Comparison of ENCODE assay signal across 16 mouse cellular contexts in the genomic region with DNA sequence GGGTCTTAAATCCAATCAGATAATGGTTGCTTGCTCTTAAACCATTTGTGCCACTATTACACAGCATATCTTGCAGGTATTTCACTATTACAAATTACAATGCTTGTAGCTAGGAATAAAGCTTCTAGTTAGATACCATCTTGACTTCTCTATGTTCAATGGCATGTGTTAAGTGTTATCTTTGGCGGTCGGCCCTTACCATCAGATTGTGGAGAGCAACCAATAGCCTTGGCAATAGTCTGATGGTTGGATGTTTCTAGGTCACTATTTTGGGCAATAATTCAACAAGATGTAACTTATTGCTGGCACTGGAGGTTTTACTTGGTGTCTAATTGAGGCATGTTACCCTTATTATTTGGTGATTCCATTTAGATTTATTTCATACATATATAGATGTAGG. TPM values are rescaled to one million over a fixed set of nuclear protein-coding genes. Genes with fewer than 3 reads are reported as not detected.
A peak's percentile ranks its signal among the peaks of the same experiment; 100 is the strongest.
DNase-seq lines count a peak whose midpoint lies in the region; TF ChIP-seq lines count a peak whose summit lies in the region.
"Had no signal": no experiment of that assay in that cellular context is flagged by ENCODE, and none has a peak within 500 bp of the region (broad histone marks: within the 10 kb centered on the region; RNA-seq: fewer than 3 reads in every experiment).

No protein-coding gene starts in this region.

- H3K27me3 ChIP-seq in kidney, adult 2 months (replicated peaks; ENCODE audit: control insufficient read depth, insufficient read depth, low read length), result no peaks in the 10 kb centered on the region
- H3K27me3 ChIP-seq: CH12.LX; embryonic facial prominence, embryonic 13.5 days; forebrain, embryonic 13.5 days; heart, embryonic 12.5 days; hindbrain, embryonic 15.5 days; Patski had no signal

- no peak overlapping the region for H3K4me3 ChIP-seq in kidney, adult 2 months (ENCODE audit: insufficient read depth, low read depth, low read length)
- H3K4me3 ChIP-seq: embryonic facial prominence, embryonic 13.5 days; forebrain, embryonic 13.5 days; heart, embryonic 12.5 days; hindbrain, embryonic 15.5 days had no signal

- peak; percentile 15 for DNase-seq in adrenal gland, postnatal 14 days
- no peak for DNase-seq in adrenal gland, postnatal 25 days
- peak; percentile 38 for DNase-seq in kidney, adult 2 months
- DNase-seq in kidney, adult 18-20 months, result no peak
- DNase-seq in brain, adult 2 months (ENCODE audit: low read depth, low spot score), result peak; percentile 36
- DNase-seq in gonadal fat pad, adult 2 months (ENCODE audit: low read depth), result peak; percentile 38
- DNase-seq: cerebellum, adult 9-11 months; cerebellum, postnatal 36 days; forebrain, postnatal 0 days; gastrocnemius, postnatal 14 days had no signal

- TF ChIP-seq CTCF in kidney, adult 2 months (conservative IDR thresholded peaks at IDR 0.05; ENCODE audit: insufficient read depth, insufficient read length, low read depth, low read length), result no peak

- H3K36me3 ChIP-seq in kidney, adult 2 months (ENCODE audit: control insufficient read depth, insufficient read depth, low read length), result no peaks in the 10 kb centered on the region
- H3K36me3 ChIP-seq: embryonic facial prominence, embryonic 13.5 days; hindbrain, embryonic 15.5 days had no signal

- H3K4me1 ChIP-seq in kidney, adult 2 months (ENCODE audit: control insufficient read depth, insufficient read depth, low read length), result no peaks in the 10 kb centered on the region
- H3K4me1 ChIP-seq: embryonic facial prominence, embryonic 13.5 days; forebrain, embryonic 13.5 days; heart, embryonic 12.5 days; hindbrain, embryonic 15.5 days had no signal

- 53% methylated on average over 2 of the region's 2 CpGs for WGBS in kidney, adult 2 months

- no peak for TF ChIP-seq POLR2A in kidney, adult 2 months (IDR thresholded peaks at IDR 0.05; ENCODE audit: low read depth, low read length)

- no peak overlapping the region for H3K27ac ChIP-seq in kidney, adult 2 months (ENCODE audit: insufficient read depth, low read depth, low read length)
- H3K27ac ChIP-seq: embryonic facial prominence, embryonic 13.5 days; forebrain, embryonic 13.5 days; hindbrain, embryonic 15.5 days had no signal

RNA-seq across cellular contexts. Expression of gene Relch, which starts 11.1 kb away (rescaled TPM):
- total RNA-seq in adrenal gland, postnatal 14 days (2021), result 33.5 and 41.6 TPM in 2 replicates
- 41.3 and 47.6 TPM in 2 replicates for total RNA-seq in adrenal gland, postnatal 25 days (2021)
- 14.3 and 15.5 TPM in 2 replicates for polyA plus RNA-seq in kidney, adult 2 months (2012; rRNA removed)
- polyA plus RNA-seq in gonadal fat pad, adult 2 months (2012; rRNA removed), result 24.2 and 26.9 TPM in 2 replicates

RNA-seq across cellular contexts. Expression of gene Pign, which starts 11.3 kb away (rescaled TPM):
- total RNA-seq in adrenal gland, postnatal 14 days (2021), result 31.0 and 34.6 TPM in 2 replicates
- total RNA-seq in adrenal gland, postnatal 25 days (2021), result 40.5 and 52.5 TPM in 2 replicates
- polyA plus RNA-seq in kidney, adult 2 months (2012; rRNA removed), result 18.6 and 23.3 TPM in 2 replicates
- polyA plus RNA-seq in gonadal fat pad, adult 2 months (2012; rRNA removed), result 12.2 and 30.4 TPM in 2 replicates

Comparison
In these comparisons a context has a peak if more than half of its experiments do, and no peak if none do; other contexts are left out.
1. DNase-seq: peak in adrenal gland, postnatal 14 days (single experiment), kidney, adult 2 months (single experiment), brain, adult 2 months (single experiment) and gonadal fat pad, adult 2 months (single experiment); none in adrenal gland, postnatal 25 days (single experiment) and kidney, adult 18-20 months (single experiment).